Mouse (Mus musculus): ENCODE data around the gene Gpr68.

The Gpr68 gene

DNA sequence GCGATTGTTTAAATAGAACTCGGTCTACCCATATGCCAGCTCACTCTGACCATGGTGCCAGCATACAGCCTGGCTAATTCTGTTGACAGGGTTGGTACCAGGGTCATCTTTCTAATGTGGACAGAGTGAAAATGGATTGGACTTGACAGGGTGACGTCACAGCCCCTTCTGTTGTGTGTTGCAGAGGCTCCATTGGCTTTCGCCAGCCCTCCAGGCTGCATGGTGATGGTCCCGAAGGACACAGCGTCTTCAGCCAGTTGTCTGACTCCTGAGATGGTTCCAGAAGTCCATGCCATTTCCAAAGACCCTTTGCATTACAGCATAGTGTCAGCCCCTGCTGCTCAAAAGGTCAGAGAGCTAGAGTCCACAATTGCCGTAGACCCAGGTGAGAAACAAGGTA lies 63.5 kb downstream of the Gpr68 start:
- Histone ChIP-seq H3K4me1 (replicated peaks; ENCODE audit: low read depth, low read length) (peaks cover 4% of the 10 kb centered on the region; the same call in 1 of the 2 replicates), H3K36me3 (ENCODE audit: insufficient read depth, low read length) (no peaks in the 10 kb centered on the region), H3K27me3 (ENCODE audit: insufficient read depth, low read length) (no peaks in the 10 kb centered on the region), H3K4me3 (replicated peaks; ENCODE audit: low read length) (no peak overlapping the region), H3K9me3 (ENCODE audit: low read length) (no peaks in the 10 kb centered on the region)
- TF ChIP-seq POU5F1 (IDR thresholded peaks at IDR 0.05; ENCODE audit: borderline replicate concordance, low read length): no peak
- no peak for TF ChIP-seq CTCF (conservative IDR thresholded peaks at IDR 0.05; ENCODE audit: low read length)
- TF ChIP-seq NANOG (IDR thresholded peaks at IDR 0.05; ENCODE audit: borderline replicate concordance, low read length): no peak

DNA sequence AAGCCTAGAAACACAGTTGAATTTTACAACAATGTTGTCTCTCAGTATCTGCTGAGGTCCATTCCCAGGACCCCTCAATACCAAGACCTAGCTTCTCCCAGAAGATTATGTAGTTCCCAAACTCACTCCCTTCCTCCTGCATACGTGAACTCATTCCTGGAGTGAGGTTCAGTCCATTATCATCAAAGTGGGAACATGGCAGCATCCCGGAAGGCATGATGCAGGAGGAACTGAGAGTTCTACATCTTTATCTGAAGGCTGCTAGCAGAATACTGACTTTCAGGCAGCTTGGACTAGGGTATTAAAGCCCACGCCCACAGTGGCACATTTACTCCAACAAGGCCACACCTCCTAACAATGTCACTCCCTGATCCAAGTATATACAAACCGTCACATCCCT lies 64.8 kb downstream of the Gpr68 start:
- H3K4me3 ChIP-seq (replicated peaks; ENCODE audit: low read length): no peak overlapping the region
- no peaks in the 10 kb centered on the region for H3K36me3 ChIP-seq (ENCODE audit: insufficient read depth, low read length)
- no peaks in the 10 kb centered on the region for H3K9me3 ChIP-seq (ENCODE audit: low read length)
- peaks cover 10% of the 10 kb centered on the region for H3K4me1 ChIP-seq (replicated peaks; ENCODE audit: low read depth, low read length)
- no peaks in the 10 kb centered on the region for H3K27me3 ChIP-seq (ENCODE audit: insufficient read depth, low read length)
- TF ChIP-seq NANOG (IDR thresholded peaks at IDR 0.05; ENCODE audit: borderline replicate concordance, low read length): no peak
- no peak for TF ChIP-seq POU5F1 (IDR thresholded peaks at IDR 0.05; ENCODE audit: borderline replicate concordance, low read length)
- no peak for TF ChIP-seq CTCF (conservative IDR thresholded peaks at IDR 0.05; ENCODE audit: low read length)

DNA sequence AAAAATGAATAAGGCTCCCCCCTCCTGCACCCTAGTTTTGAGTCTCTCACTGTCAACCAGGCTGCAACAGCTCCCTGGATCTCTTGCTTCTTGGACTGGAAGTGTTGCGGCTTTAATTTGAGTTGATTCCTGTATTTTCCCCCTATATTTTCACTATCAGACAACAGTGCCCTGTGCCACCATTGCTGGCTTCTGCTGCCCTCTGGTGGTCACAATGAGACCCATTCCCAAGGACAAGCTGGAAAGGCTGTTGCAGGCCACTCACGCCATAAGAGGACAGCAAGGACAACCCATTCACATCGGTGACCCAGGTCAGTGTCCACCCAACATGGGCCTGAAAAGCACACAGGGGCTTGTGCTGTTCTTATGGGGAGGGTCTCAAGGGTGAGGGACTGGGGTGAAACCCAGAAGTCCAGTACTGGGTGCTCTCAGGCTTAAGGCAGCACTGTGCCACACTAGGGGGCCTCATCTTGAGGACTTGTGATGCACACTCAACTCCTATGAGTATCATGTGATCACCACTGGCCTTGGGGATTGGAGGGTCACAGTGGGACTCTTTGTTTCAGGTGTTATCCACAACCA lies 66.7 kb downstream of the Gpr68 start:
- Histone ChIP-seq H3K9me3 (ENCODE audit: low read length) (no peaks in the 10 kb centered on the region), H3K27me3 (ENCODE audit: insufficient read depth, low read length) (no peaks in the 10 kb centered on the region), H3K4me1 (replicated peaks; ENCODE audit: low read depth, low read length) (peaks cover 10% of the 10 kb centered on the region), H3K4me3 (replicated peaks; ENCODE audit: low read length) (no peak overlapping the region), H3K36me3 (ENCODE audit: insufficient read depth, low read length) (no peaks in the 10 kb centered on the region)
- TF ChIP-seq CTCF (conservative IDR thresholded peaks at IDR 0.05; ENCODE audit: low read length) (peak; percentile 73), POU5F1 (IDR thresholded peaks at IDR 0.05; ENCODE audit: borderline replicate concordance, low read length) (no peak)

DNA sequence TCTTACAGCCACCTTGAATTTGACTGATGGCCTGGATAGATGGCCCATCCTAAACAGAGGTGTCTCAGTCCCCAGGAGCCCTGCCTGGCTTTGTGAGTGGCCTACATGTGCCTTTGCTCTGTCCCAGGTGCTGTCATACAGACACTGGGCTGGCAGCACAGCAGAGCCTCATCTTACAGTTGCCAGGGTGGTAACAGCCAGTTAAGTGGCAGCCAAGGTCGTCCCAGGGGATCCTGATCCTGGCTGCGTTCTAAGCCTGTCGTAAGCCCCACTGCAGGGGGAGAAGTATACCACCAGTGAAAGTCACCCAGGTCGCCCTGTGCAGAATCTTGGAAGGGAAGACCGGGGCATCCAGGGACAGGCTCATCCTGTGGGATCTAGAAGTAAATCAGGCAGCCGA lies 68.1 kb downstream of the Gpr68 start:
- no peak overlapping the region for H3K4me3 ChIP-seq (replicated peaks; ENCODE audit: low read length)
- H3K4me1 ChIP-seq (replicated peaks; ENCODE audit: low read depth, low read length): peaks cover 13% of the 10 kb centered on the region

DNA sequence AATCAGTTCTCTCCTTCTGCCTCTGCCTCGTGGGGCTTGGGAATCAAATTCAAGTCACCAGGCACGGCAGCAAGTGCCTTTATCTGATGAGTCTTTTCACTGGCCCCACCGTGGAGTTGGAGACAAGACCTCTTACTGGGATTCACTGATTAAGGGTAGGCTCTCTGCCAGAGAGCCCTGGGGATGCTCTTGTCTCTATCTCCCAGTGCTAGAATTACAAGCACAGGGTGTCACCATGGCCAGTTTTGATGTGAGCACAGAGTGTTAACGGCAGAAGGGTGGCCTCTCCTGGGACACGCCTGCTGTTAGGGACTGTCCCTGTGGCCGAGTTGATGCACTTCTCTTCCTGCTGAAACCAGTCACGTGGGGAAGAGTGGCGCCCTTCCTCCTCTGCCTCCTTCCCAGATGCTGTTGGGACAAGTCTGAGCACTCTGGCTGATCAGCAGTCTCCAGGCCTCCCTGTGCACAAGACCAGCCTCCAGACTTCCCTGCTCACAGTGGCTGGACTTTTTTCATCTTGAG lies 68.9 kb downstream of the Gpr68 start:
- Histone ChIP-seq H3K4me3 (replicated peaks; ENCODE audit: low read length) (no peak overlapping the region), H3K27me3 (ENCODE audit: insufficient read depth, low read length) (no peaks in the 10 kb centered on the region), H3K4me1 (replicated peaks; ENCODE audit: low read depth, low read length) (peaks cover 15% of the 10 kb centered on the region), H3K9me3 (ENCODE audit: low read length) (no peaks in the 10 kb centered on the region), H3K36me3 (ENCODE audit: insufficient read depth, low read length) (no peaks in the 10 kb centered on the region)
- TF ChIP-seq POU5F1 (IDR thresholded peaks at IDR 0.05; ENCODE audit: borderline replicate concordance, low read length) (no peak), NANOG (IDR thresholded peaks at IDR 0.05; ENCODE audit: borderline replicate concordance, low read length) (no peak), CTCF (conservative IDR thresholded peaks at IDR 0.05; ENCODE audit: low read length) (no peak)

More for the DNA sequence above, 68.1 kb downstream of the Gpr68 start:
- TF ChIP-seq NANOG (IDR thresholded peaks at IDR 0.05; ENCODE audit: borderline replicate concordance, low read length) (no peak), CTCF (conservative IDR thresholded peaks at IDR 0.05; ENCODE audit: low read length) (no peak)
- no peaks in the 10 kb centered on the region for H3K36me3 ChIP-seq (ENCODE audit: insufficient read depth, low read length)
- H3K9me3 ChIP-seq (ENCODE audit: low read length): no peaks in the 10 kb centered on the region
- no peaks in the 10 kb centered on the region for H3K27me3 ChIP-seq (ENCODE audit: insufficient read depth, low read length)

DNA sequence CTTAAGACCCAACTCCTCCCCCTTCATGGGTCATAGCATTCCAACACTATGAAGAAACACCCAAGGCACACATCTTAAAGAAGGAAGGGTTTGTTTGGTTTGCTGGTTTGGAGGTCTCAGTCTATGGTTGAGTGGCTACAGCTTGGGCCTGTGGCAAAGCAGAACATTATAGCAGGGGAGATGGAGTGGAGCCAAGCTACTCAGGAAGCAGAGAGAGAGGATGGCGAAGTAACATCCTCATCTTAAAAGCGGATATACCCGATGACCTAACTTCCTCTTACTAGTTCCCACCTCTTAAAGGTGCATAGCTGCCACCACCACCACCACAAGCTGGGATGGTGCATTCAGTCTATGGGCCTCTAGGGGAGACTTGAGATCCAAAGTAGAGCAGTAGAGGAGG lies 70.8 kb downstream of the Gpr68 start:
- Histone ChIP-seq H3K27me3 (ENCODE audit: insufficient read depth, low read length) (no peaks in the 10 kb centered on the region), H3K4me3 (replicated peaks; ENCODE audit: low read length) (no peak overlapping the region), H3K4me1 (replicated peaks; ENCODE audit: low read depth, low read length) (peaks cover 25% of the 10 kb centered on the region)

DNA sequence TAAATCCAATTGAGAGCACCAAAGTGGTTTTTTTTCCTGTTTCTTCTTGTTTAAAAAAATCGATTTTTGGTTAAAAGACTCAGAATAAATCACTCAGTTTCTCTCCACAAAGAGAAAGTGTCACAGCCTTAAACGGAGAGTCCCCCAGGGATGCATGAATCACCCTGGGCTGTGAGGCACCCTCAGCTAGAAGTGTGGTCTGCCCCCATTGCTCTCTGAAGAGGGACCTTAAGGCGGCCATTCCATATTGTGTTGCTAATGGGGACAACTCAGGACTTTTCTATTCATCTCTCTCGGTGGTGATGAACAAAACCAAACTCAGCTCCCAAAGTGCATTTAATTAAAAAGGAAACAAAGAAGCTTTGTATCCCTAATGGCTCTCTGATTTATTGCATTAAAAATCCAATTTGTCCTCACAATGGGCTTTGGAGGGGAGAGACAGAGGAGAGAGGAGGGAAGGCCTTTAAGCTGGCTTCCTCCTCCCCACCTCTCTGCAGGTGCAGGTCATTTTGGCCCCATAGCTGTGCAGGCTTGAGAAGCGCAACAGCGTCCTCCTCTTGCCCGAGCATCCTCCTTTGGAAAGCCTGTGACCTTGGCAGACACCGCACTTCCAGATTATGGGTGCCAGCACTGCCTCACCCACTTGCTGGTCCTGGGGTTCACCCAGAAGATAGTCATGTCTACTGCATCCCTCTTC lies 76.2 kb downstream of the Gpr68 start:
- H3K4me1 ChIP-seq (replicated peaks; ENCODE audit: low read depth, low read length): peaks cover 41% of the 10 kb centered on the region
- peaks cover 22% of the 10 kb centered on the region for H3K9me3 ChIP-seq (ENCODE audit: low read length)
- TF ChIP-seq NANOG (IDR thresholded peaks at IDR 0.05; ENCODE audit: borderline replicate concordance, low read length) (peak; percentile 96), CTCF (conservative IDR thresholded peaks at IDR 0.05; ENCODE audit: low read length) (no peak), POU5F1 (IDR thresholded peaks at IDR 0.05; ENCODE audit: borderline replicate concordance, low read length) (peak; percentile 15; the same call in 1 of the 2 replicates)
- H3K27me3 ChIP-seq (ENCODE audit: insufficient read depth, low read length): no peaks in the 10 kb centered on the region
- H3K4me3 ChIP-seq (replicated peaks; ENCODE audit: low read length): 0 out of 2 replicates have a peak overlapping the region, but pooled peaks have one; percentile 20
- H3K36me3 ChIP-seq (ENCODE audit: insufficient read depth, low read length): no peaks in the 10 kb centered on the region

More for the DNA sequence above, 70.8 kb downstream of the Gpr68 start:
- Histone ChIP-seq H3K9me3 (ENCODE audit: low read length) (no peaks in the 10 kb centered on the region), H3K36me3 (ENCODE audit: insufficient read depth, low read length) (no peaks in the 10 kb centered on the region)
- TF ChIP-seq CTCF (conservative IDR thresholded peaks at IDR 0.05; ENCODE audit: low read length) (no peak), POU5F1 (IDR thresholded peaks at IDR 0.05; ENCODE audit: borderline replicate concordance, low read length) (no peak), NANOG (IDR thresholded peaks at IDR 0.05; ENCODE audit: borderline replicate concordance, low read length) (no peak)

DNA sequence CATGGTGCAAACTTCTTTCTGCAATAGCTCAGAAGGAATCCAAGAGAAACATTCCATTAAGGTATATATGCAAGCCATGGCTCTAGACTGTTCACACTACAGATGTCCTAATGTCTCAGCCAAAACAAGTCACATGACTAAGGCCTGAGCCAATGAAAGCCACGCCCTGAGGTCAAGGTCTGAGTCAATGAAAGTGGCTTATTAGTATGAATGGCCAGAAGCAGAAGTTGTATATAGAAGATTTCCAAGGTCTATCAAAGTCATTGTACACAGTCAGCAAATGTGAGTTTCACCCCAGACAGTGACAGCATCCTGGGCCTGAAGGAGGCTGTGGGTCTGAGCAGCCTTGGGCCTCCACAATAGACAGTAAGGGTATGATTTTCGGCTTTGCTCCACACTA lies 77.0 kb downstream of the Gpr68 start:
- Histone ChIP-seq H3K36me3 (ENCODE audit: insufficient read depth, low read length) (no peaks in the 10 kb centered on the region), H3K9me3 (ENCODE audit: low read length) (peaks cover 22% of the 10 kb centered on the region), H3K4me3 (replicated peaks; ENCODE audit: low read length) (no peak overlapping the region), H3K4me1 (replicated peaks; ENCODE audit: low read depth, low read length) (peaks cover 41% of the 10 kb centered on the region), H3K27me3 (ENCODE audit: insufficient read depth, low read length) (no peaks in the 10 kb centered on the region)
- TF ChIP-seq CTCF (conservative IDR thresholded peaks at IDR 0.05; ENCODE audit: low read length) (no peak), NANOG (IDR thresholded peaks at IDR 0.05; ENCODE audit: borderline replicate concordance, low read length) (no peak)

All from E14TG2a.4 (cell line).